Mouse (Mus musculus) cerebellum, adult 9-11 months (tissue): ENCODE measurements around the gene Fam187b.

Source experiments
- DNase-seq: peaks from one replicate; pipeline ENCODE4 v3.0.0; 2022

Gene Fam187b

DNA sequence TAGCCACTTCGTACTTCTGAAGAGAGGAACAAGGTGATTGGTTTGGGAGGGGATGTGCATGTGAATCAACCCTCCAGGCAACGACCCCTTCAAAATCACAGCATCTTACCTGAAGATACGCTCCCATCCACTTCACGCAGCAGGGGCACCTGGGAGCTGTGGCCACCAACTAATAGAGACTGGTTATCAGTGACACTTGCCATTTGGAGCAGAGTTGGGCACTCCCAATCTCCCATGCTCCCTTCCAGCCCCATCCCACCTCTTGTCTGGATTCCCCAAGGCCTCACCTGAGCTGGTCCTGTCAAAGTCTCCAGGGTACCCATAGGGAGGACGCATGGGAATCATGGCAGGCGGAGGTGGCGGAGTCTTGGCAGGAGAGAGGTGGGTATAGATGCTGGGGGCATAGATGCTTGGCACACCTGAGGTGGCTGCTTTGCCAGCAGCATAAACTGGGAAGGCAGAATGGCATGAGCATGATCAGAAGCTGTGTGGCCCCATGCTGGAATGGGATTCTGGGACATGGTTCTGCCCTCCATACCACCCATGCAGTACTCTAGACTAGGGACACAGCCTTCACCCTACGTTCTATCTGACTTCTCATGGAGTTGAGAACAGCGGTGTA lies 14.6 kb upstream of the Fam187b start:
- peak; percentile 60 for DNase-seq

DNA sequence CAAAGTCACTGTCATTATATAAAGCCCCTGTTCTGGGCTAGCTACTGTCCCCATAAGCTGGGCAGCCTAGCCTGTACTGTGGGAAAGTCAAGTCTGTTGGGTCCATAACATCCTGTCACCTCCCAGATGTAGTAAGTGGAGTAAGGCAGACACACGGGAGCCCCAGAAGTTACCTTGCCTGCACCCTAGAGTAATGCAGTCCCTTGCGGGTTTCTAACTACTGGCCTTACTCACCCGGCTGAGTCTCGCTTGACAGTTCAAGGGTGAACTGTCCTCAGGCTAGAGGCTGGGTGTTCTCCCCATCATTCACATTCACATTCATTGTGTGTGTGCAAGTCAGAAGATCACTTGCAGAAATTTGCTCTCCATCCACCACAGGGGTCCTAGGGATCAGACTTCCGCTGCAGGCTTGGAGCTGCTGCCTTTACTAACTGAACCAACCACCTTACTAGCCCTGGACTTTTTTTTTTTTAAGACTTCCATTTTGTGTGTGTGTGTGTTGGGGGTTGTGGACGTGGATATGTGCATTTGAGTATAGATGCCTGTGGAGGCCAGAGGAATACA lies 13.7 kb upstream of the Fam187b start:
- DNase-seq: no peak

DNA sequence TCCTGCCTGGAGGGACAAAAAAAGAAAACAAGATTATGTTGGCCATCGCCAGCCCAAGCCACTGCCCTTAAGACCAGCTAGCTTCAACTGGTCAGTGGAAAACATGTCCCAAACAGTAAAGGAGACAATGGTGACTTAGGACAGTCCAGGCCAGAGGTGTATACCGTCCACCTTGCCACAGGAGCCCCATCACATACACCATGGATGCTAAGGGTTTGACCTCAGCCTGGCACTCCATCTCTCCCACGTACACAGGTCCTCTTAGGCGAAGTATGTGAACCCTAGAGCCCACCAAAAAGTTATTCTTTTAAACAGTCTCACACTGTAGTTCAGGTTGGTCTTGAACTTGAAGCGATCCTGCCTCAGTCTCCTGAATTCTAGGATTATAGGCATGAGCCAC lies 10.7 kb upstream of the Fam187b start:
- no peak for DNase-seq

DNA sequence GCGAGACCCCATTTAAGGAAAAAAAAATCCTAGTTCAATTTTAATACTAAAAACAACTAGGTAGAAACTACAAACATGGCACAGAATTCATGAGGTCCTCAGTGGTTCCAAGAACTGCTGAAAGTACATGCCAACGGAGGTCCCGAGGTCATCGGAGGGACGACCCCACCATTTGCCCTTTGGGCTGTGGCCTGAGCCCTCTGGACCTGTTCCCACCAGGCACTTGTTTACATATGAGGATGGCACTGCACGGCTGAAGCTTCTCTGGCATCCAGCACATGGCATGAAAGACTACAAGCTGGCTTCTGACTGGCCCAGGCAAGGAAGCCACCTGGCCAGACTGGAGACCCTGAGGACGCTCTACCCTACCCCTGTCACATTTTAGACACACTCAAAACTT lies 9.2 kb upstream of the Fam187b start:
- DNase-seq: no peak

DNA sequence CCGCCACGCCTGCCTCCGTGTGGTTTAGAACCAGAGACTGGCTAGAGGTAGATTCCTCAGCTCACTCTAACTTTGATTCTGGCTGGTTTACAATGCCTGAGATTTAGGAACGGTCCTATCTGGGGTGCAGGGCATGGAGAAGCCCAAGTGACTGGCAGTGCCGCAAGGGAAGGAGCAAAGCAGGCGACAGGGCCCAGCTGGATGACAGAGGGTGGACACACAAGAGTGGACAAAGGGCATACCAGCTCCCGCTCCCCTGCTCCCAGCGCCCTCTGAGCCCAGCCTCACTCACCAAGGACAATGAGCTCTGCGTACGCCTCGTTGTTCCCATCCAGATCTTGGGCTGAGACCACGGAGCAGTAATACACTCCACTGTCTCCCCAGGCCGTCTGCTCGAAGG lies 7.9 kb upstream of the Fam187b start:
- no peak for DNase-seq

DNA sequence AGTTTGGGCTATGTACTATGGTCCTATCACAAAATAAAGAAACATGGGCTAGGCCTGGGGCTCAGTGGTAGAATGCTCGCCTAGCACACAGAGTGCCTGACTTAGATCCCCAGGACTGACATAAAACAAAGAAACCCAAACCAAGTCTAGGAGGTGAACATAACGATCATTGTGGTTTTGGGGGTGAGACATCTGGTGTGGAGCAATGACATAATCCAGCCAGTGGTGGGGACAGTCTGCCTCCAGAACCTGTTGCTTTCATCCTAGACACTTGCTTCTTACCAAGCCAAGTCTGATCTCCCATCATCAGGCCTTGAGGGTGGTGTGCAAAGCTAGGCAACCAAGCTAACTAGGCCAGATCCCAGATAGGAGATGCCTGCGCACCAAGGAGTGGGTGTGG lies 6.9 kb upstream of the Fam187b start:
- no peak for DNase-seq

DNA sequence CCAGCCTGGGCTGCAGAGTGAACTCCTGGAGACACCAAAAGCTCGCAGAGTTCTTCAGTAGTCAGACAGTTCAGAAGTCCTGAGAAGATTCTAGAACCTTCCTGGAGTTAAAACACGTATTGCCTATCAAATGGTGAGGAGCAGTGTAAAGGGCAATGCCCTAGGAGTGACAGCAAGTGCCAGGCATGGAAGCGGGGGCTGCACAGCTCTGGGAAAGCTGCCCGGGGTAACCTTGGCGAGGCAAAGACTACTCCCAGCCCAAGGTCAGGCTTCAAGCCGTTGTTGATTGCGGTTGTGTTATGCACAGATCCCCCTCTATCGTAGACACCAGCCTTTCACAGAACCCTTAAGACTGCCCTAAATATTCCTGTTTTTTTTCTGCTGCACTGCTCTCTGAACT lies 5.0 kb upstream of the Fam187b start:
- DNase-seq: no peak

DNA sequence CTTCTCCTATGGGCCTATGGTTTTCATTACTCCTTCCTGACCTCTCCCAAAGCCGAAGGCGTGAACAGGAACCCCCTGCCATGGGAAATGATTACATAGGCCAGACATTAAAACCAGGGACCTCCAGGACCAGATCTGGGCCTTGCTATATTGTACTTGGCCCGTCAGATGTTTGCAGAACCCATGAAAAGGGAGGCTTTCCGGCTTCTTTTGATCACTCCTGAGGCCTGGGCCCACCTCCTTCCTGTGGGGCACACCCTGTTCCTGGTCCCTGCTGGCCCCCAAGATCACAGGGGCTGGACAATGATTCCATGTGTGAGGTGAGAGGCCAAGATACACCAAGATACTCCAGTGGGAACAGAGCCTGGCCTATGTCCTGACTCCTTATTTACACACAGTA lies 4.4 kb upstream of the Fam187b start:
- no peak for DNase-seq

DNA sequence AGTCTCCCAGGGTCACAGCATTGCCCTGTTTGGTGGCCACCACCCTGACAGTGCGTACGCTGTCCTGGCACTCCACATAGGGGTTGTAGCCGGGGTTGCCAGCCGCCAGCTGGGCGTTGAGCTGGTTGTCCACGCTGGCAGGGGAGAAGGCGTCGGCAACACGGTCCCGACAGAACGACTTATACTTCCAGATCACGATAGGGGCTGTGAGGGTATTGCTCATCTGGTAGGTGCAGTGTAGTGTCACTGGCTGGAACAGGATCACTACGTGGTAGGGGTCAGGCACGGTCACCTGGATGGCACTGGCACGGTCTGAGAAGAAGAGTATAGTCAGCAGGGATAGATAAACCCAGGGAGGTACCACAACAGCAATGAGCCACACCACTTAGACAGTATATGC lies 1.7 kb upstream of the Fam187b start:
- DNase-seq: no peak

DNA sequence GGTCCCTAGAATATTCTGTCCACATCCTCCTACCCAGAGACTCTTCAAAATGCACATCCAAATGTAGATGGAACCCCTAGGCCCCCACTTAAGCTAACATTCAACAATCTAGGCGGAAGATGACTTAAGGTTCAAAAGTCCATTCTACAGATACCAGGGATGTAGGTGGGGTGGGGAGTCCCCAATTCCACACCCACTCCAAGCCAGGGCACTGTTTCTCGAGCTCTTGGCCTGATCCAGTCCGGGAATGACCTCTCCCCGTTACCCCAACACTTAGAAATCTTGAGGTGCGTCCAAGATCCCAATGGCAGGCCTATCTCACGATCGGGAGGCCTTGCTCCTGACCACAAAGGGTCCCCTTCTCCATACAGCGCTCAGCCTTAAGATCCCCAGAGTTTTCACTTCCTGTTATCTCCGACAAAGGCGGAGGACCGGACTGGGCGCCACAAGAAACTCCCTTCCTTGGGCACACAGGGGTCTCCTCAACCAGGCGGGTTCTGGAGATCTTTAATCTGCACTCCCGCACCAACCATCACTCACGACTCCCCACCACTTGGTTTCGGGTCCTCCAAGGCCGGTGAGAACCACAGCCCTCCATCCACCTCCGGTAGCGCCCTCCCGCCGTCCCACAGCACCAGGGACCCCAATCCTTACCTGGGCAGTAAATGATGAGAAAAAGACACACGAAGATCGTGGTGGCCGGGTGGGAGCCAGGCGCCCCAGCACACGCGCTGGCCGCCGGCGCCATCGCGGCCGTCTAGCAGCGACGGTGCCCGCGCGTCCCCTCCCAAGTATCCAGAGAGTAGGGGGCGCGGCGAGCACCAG lies 952 bp upstream of the Fam187b start:
- no peak for DNase-seq

DNA sequence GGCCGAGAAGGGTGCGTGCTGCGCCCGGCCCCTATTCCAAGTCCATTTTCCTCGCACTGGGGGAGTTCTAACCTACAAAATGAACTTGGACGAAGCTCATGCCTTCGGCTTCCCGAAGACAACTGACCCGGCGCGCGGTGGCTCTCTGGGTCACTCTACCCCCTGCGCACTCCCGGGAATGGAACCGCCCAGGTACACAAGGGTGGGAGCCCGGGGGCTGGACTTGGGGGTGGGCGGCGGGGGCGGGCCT lies 414 bp upstream of the Fam187b start, which contains the start of gene Lsr:
Lsr (minus strand) TSS at position 214 of the 250 bp plus-strand sequence.
- no peak for DNase-seq

DNA sequence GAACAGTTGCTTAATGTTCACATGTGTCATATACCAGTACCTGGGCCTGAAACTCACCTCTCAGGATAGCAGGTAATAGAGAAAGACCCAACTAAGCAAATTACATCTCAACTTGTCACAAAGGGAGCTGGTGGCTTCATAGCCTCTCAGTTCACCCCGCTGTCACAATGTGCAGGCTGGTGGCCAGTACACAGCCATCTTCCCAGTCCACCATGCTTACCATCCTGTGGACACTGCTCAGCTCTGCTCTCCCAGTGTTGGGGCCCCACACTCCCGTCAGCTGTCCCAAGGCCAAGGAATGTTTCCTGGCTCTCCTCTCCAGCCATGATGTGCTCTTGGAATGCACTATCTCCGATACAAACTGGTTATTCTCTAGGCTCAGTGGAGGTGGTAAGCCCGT lies 8.1 kb downstream of the Fam187b start:
- no peak for DNase-seq

DNA sequence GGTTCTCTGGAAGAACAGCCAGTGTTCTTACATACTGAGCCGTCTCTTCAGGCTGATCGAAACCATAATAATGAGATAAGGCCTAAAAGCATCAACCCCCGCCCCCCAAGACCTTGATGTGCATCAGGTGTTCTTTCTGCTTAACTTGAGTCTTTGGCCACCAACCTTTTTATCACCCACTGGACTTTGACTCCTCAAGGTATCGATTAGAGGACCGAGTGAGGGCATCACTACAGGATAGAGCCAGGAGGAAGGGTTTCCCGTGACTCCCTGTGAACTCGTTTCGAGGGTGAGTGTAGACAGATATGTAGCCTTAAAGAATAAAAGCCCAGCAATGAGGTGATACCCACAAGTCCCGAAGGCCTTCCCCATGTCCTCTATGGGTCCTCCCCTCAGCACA lies 11.8 kb downstream of the Fam187b start:
- DNase-seq: no peak

DNA sequence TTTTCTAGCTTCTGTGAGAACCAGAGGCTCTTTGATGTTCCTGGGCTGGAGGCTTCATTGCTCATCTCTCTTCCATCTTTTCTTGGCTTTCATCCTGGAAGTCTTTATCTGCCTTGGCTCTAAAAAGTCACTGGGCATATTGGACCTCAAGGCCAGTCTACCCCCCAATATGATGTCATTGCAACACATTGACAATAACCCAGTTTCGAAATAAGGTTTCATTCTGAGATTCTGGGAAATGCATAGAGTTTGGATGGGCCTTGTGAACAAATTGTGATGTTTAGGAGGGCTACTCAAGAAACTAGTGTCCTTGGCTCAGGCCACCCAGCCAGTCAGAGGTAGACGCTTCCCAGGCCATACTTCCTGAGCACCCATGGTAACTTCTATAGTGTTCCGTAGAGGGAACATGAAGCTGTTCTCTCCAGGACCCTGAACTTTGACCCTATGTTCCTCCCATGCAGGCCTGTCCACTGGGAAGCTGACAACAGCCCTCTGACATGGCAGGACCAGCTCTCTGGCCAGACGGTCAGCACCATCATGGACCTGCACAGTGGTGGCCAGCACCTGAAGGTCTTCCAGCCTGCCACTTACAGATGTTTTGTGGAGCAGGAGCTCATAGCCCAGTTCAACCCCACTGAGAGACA lies 15.1 kb downstream of the Fam187b start:
- no peak for DNase-seq

DNA sequence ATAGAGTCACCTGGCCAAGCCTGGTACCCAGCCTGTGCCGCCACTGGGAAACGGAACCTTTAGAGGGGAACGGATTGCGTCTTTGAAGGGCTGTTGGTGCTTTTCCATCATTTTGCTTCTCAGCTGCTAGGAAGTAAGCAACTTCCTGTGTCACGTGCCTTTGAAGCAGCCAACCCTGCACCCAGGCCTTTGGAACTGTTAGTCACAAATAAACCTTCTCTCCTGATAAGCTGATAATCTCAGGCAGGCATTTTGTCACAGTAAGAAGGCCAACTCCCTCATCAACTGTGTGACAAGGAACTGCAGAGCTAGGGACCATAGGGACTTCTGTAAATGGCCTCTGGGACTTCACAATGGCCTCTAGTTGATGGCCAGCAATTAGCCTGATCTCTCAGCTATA lies 18.6 kb downstream of the Fam187b start:
- DNase-seq: no peak

DNA sequence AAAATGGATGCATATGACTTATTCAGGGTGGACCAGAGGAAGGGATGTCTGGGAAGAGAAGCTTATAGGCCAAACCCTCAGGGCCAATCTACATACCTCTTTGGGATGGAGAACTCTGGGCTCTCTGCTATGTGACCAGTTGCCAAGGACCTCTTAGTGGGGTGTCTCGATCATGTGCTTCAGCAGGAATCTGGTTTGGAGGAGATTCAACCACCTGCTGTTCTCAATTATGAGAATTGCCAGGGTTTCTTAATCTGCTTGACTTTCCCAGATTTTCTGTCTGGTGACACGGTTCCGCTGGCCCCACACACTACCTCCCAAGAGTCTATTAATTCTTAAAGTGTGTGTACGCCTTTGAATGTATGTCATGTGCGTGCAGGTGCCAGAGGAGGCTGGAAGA lies 20.4 kb downstream of the Fam187b start:
- DNase-seq: no peak

DNA sequence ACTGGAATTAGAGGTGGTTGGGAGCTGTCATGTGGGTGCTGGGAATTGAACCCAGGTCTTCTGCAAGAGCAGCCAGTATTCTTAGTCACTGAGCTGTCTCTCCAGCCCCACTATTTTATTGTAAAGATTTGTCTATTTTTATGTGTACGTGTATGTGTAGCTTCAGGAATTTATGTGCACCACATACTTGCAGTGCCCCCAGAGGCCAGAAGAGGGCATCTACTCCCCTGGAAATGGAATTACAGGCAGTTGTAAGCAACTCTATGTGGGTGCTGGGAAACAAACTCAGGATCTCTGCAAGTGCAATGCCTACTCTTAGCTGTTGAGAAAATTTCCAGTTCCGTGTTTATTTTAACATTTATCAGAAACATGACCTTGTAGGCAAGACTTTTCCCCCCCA lies 22.9 kb downstream of the Fam187b start:
- DNase-seq: no peak

DNA sequence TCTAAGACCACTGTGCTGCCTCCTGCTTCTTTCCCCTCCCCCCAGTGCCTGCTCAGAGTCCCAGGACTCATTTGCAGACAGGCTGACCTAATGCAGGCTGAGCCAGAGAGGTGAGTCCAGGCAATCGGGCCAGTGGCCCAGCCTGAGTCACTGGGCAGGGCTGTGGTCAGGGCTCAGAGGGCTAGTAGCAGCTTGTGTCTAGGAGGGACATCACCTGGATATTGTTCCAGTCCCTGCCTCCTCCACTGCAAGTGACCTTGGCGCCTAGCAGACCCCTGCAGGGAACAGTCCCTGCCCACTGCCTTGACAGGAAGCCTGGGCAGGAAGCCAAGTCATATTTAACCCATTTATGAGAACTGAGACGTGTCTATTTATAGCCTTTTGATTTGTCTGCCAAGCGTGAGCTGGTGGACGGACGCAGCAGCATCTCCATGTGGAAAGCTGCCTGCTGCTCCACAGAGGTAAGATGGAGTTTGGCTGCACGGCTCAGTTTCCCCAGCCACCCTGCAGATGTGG lies 27.0 kb downstream of the Fam187b start:
- DNase-seq: peak; percentile 40

DNA sequence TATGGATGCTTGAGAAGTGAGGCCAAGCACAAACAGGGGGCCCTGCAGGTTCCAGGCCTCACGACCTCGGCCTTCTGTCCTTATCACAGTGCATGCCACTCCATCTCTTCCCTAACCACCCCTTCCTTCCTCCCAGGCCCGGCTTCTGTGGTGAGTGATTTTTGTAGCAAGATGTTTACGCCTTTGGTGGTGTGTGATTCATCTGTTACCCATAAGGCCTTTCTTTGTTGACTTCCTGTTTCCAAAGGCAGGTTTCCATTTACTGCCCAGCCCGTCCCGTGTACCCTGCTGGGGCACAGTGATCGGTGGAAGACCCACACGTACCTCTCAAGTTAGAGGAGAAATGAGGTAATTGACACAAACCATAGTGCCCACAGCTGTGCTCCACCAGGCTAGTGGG lies 29.1 kb downstream of the Fam187b start:
- no peak for DNase-seq

DNA sequence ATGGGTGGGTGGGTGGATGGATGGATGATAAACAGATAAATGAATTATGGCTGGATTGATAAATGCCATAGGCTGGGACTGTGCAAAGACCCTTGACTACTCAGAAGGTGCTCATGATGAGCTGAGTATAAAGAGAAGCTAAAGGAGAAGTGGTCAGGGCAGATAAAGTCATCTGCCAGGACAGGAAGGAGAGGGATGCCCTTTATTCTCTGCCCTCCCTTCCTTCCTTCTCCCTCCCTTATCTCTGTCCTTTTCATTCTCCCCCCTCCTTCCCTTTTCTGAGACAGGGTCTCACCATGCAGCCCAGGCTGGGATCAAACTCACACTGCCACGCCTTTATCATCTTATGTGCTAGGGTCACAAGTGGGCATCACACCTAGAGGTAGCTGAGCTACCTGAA lies 34.2 kb downstream of the Fam187b start:
- no peak for DNase-seq

DNA sequence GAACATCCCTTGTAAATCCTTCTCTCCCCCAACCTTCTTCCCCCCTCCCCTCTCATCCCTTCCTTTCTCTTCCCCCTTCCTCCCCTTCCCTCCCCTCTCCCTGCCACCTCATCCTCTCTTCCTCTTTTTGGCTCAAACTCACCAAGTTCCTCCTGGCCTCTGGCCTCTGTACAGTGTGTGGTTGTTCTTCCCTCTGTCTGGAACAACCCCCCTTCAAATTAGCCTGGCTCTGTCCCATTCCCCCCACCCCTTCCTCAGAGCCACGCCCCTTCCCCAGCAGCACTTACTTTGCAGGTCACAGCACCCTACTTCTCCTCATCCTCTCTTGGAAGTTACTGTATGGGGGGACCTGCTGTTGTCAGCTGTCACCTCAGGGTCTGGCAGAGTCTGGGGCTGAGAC lies 34.6 kb downstream of the Fam187b start:
- DNase-seq: no peak

DNA sequence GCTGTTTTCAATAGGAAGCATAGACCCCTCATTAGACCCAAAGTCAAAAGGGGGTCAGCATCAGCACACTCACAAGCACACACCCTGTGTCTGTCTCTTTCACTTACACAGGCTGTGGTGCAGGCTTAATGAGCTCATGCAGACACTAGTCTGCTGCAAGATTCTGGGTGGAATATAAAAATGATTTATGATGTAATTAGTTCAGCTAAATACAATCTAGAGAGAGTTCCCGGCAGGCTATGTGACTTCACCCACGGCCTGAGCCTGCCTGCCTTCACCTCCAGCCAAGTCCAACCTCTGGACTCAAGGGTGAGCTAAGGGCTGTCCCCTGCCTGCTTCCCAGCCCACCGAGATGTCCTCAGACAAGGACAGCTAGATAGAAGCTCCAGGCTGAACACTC lies 35.3 kb downstream of the Fam187b start:
- no peak for DNase-seq

DNA sequence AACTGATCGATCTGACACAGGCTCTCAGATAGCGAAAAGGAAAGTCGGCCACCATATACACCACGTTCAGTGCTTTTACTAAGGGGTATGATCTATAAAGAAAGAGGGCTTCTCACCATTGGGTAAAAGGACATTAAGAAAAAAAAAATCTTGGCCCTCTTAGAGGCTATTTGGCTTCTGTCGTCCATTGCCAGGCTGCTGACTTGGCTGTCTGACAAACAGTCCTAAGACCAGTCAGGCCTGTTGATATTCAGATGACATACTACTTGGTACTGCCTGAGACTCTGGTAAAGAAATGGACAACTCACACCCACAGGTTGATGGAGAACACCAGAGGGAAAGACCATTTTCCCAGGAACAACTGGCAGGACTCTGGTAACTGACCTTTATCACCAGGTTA lies 39.4 kb downstream of the Fam187b start:
- no peak for DNase-seq
